Mouse (Mus musculus) liver, embryonic 13.5 days (tissue): Measurements from ENCODE around the gene Ccdc152. TPM values are rescaled to one million over a fixed set of nuclear protein-coding genes. Genes with fewer than 3 reads are reported as not detected.

Source experiments
- ATAC-seq: fragments of 200-750 bp; cut with Nextera tagmentation; 2 replicates; pipeline ENCODE4 v1.8.0; 2017; ENCODE audit warnings: low read depth, mild to moderate bottlenecking, moderate number of reproducible peaks, moderate library complexity
- DNase-seq: peaks from one replicate; pipeline ENCODE4 v3.0.0; 2022
- H3K27ac ChIP-seq: fragments of 300-500 bp; sonication (generic); 2 replicates; pipeline ENCODE4 v1.5.1; 2015; ENCODE audit warnings: moderate library complexity, mild to moderate bottlenecking, inconsistent platforms
- H3K27me3 ChIP-seq: fragments of 300-500 bp; sonication (generic); 2 replicates; pipeline ENCODE4 v1.6.1; 2015; ENCODE audit warnings: mild to moderate bottlenecking, inconsistent platforms
- H3K36me3 ChIP-seq: fragments of 300-500 bp; sonication (generic); 2 replicates; pipeline ENCODE4 v1.6.1; 2015; ENCODE audit warnings: mild to moderate bottlenecking, inconsistent platforms
- H3K4me1 ChIP-seq: fragments of 300-500 bp; sonication (generic); replicated peaks from 2 replicates; pipeline ENCODE4 v1.6.1; 2015; ENCODE audit warnings: inconsistent platforms
- H3K4me2 ChIP-seq: fragments of 300-500 bp; sonication (generic); 2 replicates; pipeline ENCODE4 v1.6.1; 2015; ENCODE audit warnings: inconsistent platforms, mild to moderate bottlenecking, moderate library complexity
- H3K4me3 ChIP-seq: fragments of 300-500 bp; sonication (generic); replicated peaks from 2 replicates; pipeline ENCODE4 v1.5.1; 2015; ENCODE audit warnings: mild to moderate bottlenecking, inconsistent platforms
- H3K9ac ChIP-seq: fragments of 300-500 bp; sonication (generic); 2 replicates; pipeline ENCODE4 v1.6.1; 2015; ENCODE audit warnings: mild to moderate bottlenecking, inconsistent platforms
- H3K9me3 ChIP-seq: fragments of 300-500 bp; sonication (generic); replicated peaks from 2 replicates; pipeline ENCODE4 v1.6.1; 2016; ENCODE audit warnings: inconsistent platforms
- WGBS: fragments of 180-500 bp; shearing (Covaris S2); methylation state at CpG from one replicate; pipeline ENCODE4 v1.1.7; 2015; ENCODE audit not compliant: insufficient replicate concordance; 5-methylcytosine and 5-hydroxymethylcytosine counted together
- polyA plus RNA-seq: library from polyadenylated mRNA; unstranded; fragments of >200 nt; fragmentation: Nextera tagmentation; extraction: Ambion mirVana; gene quantifications from 2 replicates; pipeline ENCODE4 v1.2.1, GENCODE M21; 2015

Gene Ccdc152
- polyA plus RNA-seq, 1 experiment from 2014 or later, result 0.27 TPM

DNA sequence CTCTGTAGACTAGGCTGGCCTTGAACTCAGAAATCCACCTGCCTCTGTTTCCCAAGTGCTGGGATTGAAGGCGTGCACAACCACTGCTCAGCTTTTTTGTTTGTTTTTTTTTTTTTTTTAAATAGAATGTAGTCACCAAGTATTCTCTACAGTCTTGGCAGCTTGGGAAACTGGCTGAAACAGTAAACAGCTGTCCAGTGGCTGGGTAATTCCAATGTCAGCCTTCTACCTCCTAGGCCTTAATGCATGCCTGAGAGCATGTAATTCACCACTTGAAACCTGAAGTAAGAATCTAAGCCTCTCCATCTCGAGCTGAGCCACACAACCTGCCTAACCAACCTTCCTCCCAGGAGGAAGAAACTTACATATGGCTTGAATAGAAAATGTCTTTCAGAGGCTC is 13.3 kb upstream of the Ccdc152 start:
- Histone ChIP-seq H3K27me3 (no peaks in the 10 kb centered on the region), H3K36me3 (peaks cover 5% of the 10 kb centered on the region; the same call in 1 of the 2 replicates), H3K9ac (no peak overlapping the region), H3K4me2 (no peak overlapping the region), H3K4me1 (no peaks in the 10 kb centered on the region), H3K27ac (no peak overlapping the region), H3K4me3 (no peak overlapping the region), H3K9me3 (no peaks in the 10 kb centered on the region)
- DNase-seq, result no peak
- 59% methylated on average over 2 of the region's 2 CpGs for WGBS
- no peak for ATAC-seq

DNA sequence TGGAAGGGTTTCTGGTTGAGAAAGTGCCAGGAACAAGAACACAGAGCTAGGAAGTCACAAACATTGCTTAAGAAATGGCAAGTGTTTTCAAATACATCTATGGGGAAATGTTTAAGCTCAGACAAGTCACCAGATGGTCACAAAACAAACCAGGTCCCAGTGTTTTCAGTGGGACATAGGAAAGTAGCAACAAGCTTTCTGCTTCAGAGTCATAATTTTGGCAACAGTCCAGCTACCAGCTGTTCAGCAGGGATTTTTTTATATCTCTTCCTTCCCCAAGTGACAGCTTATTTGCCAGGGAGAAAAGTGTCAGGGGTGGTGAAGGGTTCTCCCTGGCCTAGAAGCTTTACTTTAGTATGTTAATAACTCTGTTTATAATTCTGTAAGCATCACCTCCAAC is 9.6 kb upstream of the Ccdc152 start:
- ATAC-seq, result no peak
- H3K27me3 ChIP-seq, result no peaks in the 10 kb centered on the region
- H3K36me3 ChIP-seq, result no peaks in the 10 kb centered on the region
- no peak overlapping the region for H3K9ac ChIP-seq
- DNase-seq, result no peak
- H3K4me2 ChIP-seq, result no peak overlapping the region
- H3K4me3 ChIP-seq, result no peak overlapping the region
- H3K9me3 ChIP-seq, result no peaks in the 10 kb centered on the region
- no peak overlapping the region for H3K27ac ChIP-seq
- no peaks in the 10 kb centered on the region for H3K4me1 ChIP-seq

DNA sequence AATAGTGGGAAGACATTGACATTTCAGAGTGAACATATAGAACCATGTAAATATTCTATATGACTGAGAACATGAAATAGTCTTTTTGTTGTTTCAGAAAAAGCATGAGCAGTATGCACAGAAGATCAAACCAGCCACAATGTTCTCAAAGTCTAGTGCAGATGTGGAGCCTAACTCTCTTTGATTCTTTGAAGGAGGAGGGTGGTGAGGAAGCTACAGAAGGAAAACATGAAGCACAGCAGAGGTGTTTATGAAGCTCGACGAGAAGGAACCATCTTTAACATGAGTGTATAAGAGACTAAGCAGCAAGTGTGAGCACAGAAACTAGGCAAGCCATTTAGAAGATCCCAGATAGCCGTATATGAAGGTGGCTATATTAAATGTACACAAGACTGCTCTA is 6.5 kb upstream of the Ccdc152 start:
- no peaks in the 10 kb centered on the region for H3K27me3 ChIP-seq
- no peaks in the 10 kb centered on the region for H3K4me1 ChIP-seq
- DNase-seq, result no peak
- no peak overlapping the region for H3K4me3 ChIP-seq
- H3K27ac ChIP-seq, result no peak overlapping the region
- H3K36me3 ChIP-seq, result no peaks in the 10 kb centered on the region
- ATAC-seq, result no peak
- H3K9me3 ChIP-seq, result no peaks in the 10 kb centered on the region
- H3K9ac ChIP-seq, result no peak overlapping the region
- 56% methylated on average over 3 of the region's 3 CpGs for WGBS
- no peak overlapping the region for H3K4me2 ChIP-seq

DNA sequence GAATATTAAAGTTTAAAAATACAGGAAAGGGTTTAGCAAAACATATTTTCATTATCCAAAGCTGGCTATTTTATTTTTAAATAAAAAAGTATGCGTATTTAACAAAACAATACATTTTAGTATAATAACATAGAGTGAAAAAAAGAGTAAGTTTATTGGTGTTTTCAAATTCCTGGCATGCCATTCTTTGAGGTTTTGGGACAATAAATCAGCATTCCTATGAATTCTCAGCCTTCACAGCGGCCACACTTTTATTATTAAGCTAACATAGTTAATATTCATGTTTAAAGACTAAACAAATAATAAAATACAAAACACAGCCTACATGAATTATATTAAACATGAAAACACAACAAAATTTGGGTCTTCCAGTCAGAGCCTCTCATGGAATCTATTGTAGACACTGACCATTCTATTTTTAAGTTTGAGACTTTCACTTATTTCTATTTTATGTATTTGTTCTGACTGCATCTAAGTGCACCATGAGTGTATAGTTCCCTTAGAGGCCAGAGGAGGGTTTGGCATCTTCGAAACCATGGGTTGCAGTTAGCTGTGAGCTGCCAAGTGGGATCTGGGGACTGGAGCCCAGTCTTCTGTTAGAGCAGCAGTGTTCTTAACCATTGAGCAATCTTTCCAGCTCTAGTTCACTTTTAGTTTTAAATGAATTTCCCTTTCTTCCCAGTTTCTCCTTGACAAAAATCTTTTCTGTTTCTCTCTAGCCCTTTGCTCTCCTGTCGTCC is 2.8 kb downstream of the Ccdc152 start:
- DNase-seq, result no peak
- Histone ChIP-seq H3K4me3 (no peak overlapping the region), H3K4me2 (no peak overlapping the region), H3K36me3 (no peaks in the 10 kb centered on the region), H3K9ac (no peak overlapping the region), H3K4me1 (no peaks in the 10 kb centered on the region), H3K27me3 (no peaks in the 10 kb centered on the region), H3K27ac (no peak overlapping the region), H3K9me3 (no peaks in the 10 kb centered on the region)
- ATAC-seq, result no peak
- WGBS, result 59% methylated on average over 4 of the region's 4 CpGs

DNA sequence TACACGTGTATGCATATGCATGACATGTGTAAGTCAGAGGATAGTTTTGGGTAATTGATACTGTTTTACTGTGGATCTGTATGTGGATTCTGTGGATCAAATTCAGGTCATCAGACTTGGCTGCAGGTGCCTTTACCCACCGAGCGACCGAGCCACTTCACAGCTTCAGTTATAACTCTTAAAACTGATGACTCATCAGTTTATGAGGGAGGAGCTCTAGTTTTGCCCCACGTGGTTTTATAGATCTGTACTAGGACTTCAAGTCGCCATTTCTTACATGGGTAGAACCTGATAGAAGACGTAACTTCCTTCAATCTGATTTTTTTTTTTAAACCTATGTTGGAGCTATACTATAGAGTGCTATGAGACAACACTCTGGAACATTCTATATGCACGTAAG is 5.7 kb downstream of the Ccdc152 start:
- no peak overlapping the region for H3K9ac ChIP-seq
- no peak for ATAC-seq
- no peak for DNase-seq
- H3K36me3 ChIP-seq, result no peaks in the 10 kb centered on the region
- no peak overlapping the region for H3K4me2 ChIP-seq
- H3K4me3 ChIP-seq, result no peak overlapping the region
- 57% methylated on average over 8 of the region's 8 CpGs for WGBS
- no peaks in the 10 kb centered on the region for H3K27me3 ChIP-seq
- H3K9me3 ChIP-seq, result no peaks in the 10 kb centered on the region
- no peaks in the 10 kb centered on the region for H3K4me1 ChIP-seq
- no peak overlapping the region for H3K27ac ChIP-seq

DNA sequence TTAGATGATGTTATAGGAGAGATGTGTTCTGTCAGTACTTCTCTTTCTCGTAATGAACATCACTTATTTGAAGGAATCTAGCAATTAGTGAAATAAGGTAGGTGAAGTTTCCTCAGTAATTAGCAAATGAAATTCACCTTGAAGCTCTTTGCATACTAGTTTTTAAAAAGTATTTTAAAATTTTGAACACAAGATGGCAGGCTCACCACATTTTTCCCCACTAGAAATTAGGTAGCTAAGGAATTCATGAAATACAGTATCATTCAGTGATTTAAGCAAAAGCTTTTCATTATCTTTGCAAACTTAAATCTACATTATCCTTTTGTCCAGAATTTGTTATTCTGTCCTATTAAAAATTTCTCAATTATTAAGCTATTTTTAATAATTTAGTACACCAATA is 7.3 kb downstream of the Ccdc152 start:
- Histone ChIP-seq H3K4me1 (no peaks in the 10 kb centered on the region), H3K27me3 (no peaks in the 10 kb centered on the region), H3K27ac (no peak overlapping the region), H3K36me3 (no peaks in the 10 kb centered on the region), H3K9ac (no peak overlapping the region), H3K4me2 (no peak overlapping the region), H3K9me3 (no peaks in the 10 kb centered on the region), H3K4me3 (no peak overlapping the region)
- DNase-seq (no peak), ATAC-seq (no peak)
- 65% methylated on average over 1 of the region's 1 CpGs for WGBS

DNA sequence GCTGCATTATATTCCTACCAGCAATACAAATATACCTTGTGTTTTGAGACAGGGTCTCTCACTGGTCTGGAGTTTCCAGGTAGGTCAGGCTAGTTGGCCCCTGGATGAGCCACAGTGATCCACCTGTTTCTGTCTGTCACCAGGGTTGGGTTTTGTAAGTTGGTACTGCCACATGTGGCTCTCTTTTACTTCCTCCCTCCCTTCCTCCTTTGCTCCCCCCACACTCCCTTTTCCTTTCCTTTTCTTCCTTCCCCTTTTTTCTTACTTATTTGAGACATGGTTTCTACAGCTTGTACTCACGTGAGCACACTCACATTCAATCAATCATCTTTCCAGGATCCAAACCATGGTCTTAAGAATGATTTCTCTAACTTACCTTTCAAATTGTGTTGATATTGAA is 9.8 kb downstream of the Ccdc152 start:
- no peaks in the 10 kb centered on the region for H3K9me3 ChIP-seq
- H3K9ac ChIP-seq, result no peak overlapping the region
- H3K27me3 ChIP-seq, result no peaks in the 10 kb centered on the region
- WGBS, result 11% methylated on average over 1 of the region's 1 CpGs
- ATAC-seq (no peak), DNase-seq (no peak)
- H3K27ac ChIP-seq, result no peak overlapping the region
- H3K36me3 ChIP-seq, result no peaks in the 10 kb centered on the region
- no peak overlapping the region for H3K4me3 ChIP-seq
- no peaks in the 10 kb centered on the region for H3K4me1 ChIP-seq
- no peak overlapping the region for H3K4me2 ChIP-seq

DNA sequence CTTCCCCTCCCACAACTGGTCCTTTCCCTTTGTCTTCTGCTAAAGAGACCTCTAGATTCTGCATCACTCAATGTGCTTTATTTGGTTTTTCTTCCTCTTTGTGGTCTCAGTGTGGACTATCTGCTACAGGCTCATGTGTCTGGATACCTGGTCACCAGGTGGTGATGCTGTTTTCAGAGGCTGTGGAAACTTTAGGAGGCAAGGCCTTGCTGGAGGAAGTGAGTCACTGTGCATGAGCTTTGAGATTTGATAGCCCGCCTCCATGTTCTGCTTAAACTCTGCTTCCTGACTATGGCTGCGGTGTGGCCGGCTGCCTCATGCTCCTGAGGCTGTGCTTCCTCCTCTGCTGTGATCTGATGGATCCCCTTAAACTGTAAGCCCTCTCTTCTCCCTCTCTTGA is 12.9 kb downstream of the Ccdc152 start:
- no peak overlapping the region for H3K27ac ChIP-seq
- ATAC-seq (no peak), DNase-seq (no peak)
- no peaks in the 10 kb centered on the region for H3K36me3 ChIP-seq
- H3K9me3 ChIP-seq, result no peaks in the 10 kb centered on the region
- no peak overlapping the region for H3K9ac ChIP-seq
- no peak overlapping the region for H3K4me3 ChIP-seq
- no peaks in the 10 kb centered on the region for H3K4me1 ChIP-seq
- H3K4me2 ChIP-seq, result no peak overlapping the region
- H3K27me3 ChIP-seq, result no peaks in the 10 kb centered on the region
- 72% methylated on average over 3 of the region's 3 CpGs for WGBS

DNA sequence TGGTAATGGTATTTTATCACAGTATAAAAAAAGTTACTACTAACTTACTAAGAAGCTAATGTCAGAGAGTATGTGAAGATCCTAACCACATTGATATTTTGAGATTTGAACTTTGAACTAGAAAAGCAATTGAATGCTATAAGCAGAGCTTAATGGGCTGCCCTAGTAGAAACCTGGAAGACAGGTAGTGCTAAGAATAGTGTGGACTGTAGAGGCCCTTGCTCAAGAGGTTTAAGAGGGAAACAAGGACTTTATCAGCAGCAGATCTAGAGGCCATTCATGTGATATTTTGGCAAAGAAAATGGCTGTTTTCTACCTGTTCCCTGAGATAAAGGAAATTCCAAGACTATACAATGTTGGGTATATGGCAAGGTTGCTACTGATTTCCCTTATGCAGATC is 17.3 kb downstream of the Ccdc152 start:
- Histone ChIP-seq H3K36me3 (no peaks in the 10 kb centered on the region), H3K9me3 (no peaks in the 10 kb centered on the region), H3K9ac (no peak overlapping the region), H3K4me3 (no peak overlapping the region), H3K27me3 (no peaks in the 10 kb centered on the region), H3K4me1 (no peaks in the 10 kb centered on the region), H3K4me2 (no peak overlapping the region), H3K27ac (no peak overlapping the region)
- ATAC-seq (no peak), DNase-seq (no peak)

DNA sequence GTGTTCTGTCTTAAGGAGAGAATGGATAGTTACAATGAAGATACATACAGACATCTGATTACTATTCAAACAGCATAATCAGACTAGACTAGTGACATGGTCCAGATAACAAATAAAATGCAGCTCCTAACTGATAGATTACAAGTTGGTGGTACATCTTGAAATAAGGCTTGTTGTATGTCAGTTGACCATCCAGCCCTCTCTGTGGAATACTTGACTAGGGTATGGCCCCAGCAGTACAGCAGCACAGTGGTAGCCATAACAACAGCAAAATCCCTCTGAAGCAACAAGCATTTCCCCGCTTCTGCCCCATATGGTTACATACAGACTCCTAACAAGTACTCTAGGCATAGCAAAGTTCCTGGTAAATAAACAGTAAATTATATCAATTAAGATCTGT is 21.6 kb downstream of the Ccdc152 start:
- Histone ChIP-seq H3K4me2 (no peak overlapping the region), H3K9ac (no peak overlapping the region), H3K27me3 (no peaks in the 10 kb centered on the region), H3K27ac (no peak overlapping the region), H3K4me1 (no peaks in the 10 kb centered on the region), H3K9me3 (no peaks in the 10 kb centered on the region), H3K4me3 (no peak overlapping the region), H3K36me3 (peaks cover 9% of the 10 kb centered on the region)
- ATAC-seq, result 0 out of 2 replicates have a peak, but pooled peaks have one; percentile 20
- 69% methylated on average over 1 of the region's 1 CpGs for WGBS
- no peak for DNase-seq

DNA sequence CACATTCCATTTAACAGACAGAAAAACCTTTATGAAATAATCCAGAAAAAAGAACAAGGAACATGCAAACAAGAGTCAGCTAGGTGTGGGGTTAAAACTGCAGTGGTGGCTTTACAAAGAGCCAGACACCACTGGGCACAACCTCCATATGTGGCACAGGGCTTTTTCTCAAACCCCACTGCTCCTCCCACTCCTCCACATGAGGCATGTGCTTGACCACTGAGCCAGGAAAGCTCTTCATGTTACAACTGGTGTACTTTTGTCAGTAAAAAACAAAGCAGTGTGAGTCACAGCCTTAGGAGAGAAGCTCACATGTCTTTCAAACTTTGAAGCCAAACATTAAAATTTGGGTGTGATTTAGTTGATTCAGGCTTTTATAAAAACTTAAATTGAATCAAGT is 22.1 kb downstream of the Ccdc152 start:
- Histone ChIP-seq H3K27ac (no peak overlapping the region), H3K4me1 (no peaks in the 10 kb centered on the region), H3K4me3 (no peak overlapping the region), H3K27me3 (no peaks in the 10 kb centered on the region), H3K36me3 (peaks cover 9% of the 10 kb centered on the region), H3K4me2 (no peak overlapping the region), H3K9ac (no peak overlapping the region), H3K9me3 (no peaks in the 10 kb centered on the region)
- no peak for DNase-seq
- no peak for ATAC-seq

DNA sequence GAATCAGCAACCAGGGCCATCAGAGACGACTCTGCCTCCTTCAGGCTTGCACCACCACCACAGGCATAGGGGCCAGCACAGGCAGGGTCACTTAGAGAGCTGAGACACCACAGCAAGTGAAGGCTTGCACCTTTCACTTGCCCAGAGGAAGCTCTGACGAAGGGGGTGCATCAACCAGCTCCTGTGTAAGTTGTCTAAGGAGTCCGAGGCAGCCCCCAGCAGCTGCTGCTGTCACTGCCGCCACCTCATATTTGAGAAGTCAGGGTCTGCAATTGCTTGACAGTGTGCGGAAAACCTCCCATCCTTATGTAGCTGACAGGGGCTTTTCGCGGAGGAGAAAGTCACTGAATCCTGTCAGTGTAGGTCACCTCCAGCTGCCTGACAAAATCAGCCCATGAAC is 24.1 kb downstream of the Ccdc152 start:
- 62% methylated on average over 7 of the region's 7 CpGs for WGBS
- Histone ChIP-seq H3K9me3 (no peaks in the 10 kb centered on the region), H3K27ac (no peak overlapping the region; the same call in 1 of the 2 replicates), H3K4me1 (0 out of 2 replicates have a peak, but pooled peaks cover 2% of the 10 kb centered on the region), H3K4me3 (no peak overlapping the region), H3K4me2 (no peak overlapping the region), H3K9ac (no peak overlapping the region), H3K36me3 (peaks cover 14% of the 10 kb centered on the region), H3K27me3 (no peaks in the 10 kb centered on the region)
- no peak for DNase-seq
- no peak for ATAC-seq
